Mouse (Mus musculus) myocyte (in vitro differentiated cells): ENCODE data around the gene 1110057P08Rik. TPM values are rescaled to one million over a fixed set of nuclear protein-coding genes. Genes with fewer than 3 reads are reported as not detected.
"Not testable (repeated sequence)": the region's sequence is repeated elsewhere in the genome, so short reads cannot be mapped to it uniquely, and the experiment has no call there.

Experiments
- H3K27me3 ChIP-seq: one replicate; pipeline ENCODE4 v1.6.1; 2011; ENCODE audit not compliant: control insufficient read depth, insufficient read depth, insufficient read length
- H3K36me3 ChIP-seq: one replicate; pipeline ENCODE4 v1.6.1; 2011; ENCODE audit not compliant: control insufficient read depth, insufficient read depth
- H3K4me2 ChIP-seq: one replicate; pipeline ENCODE4 v1.6.1; 2011; ENCODE audit warnings: low read depth, control low read depth
- H3K4me3 ChIP-seq: one replicate; pipeline ENCODE4 v1.5.1; 2011; ENCODE audit warnings: mild to moderate bottlenecking, control low read depth, moderate library complexity
- H3K79me2 ChIP-seq: one replicate; pipeline ENCODE4 v1.6.1; 2011; ENCODE audit not compliant: control insufficient read depth, insufficient read depth
- H3ac ChIP-seq: one replicate; pipeline ENCODE4 v1.6.1; 2011; ENCODE audit not compliant: control insufficient read depth, insufficient read length
- CEBPB ChIP-seq: IDR thresholded peaks from 2 replicates; pipeline ENCODE4 v1.6.1; 2011; ENCODE audit warnings: mild to moderate bottlenecking, moderate library complexity; ENCODE audit not compliant: poor library complexity, insufficient read depth, severe bottlenecking
- E2F4 ChIP-seq: IDR thresholded peaks from one replicate; pipeline ENCODE4 v1.6.1; 2011; ENCODE audit warnings: mild to moderate bottlenecking, control low read depth, moderate library complexity; ENCODE audit not compliant: insufficient read depth
- MAX ChIP-seq: IDR thresholded peaks from one replicate; pipeline ENCODE4 v1.6.1; 2011; ENCODE audit warnings: low read depth, mild to moderate bottlenecking, control low read depth
- MYOD1 ChIP-seq, 3 experiments: IDR thresholded peaks; one replicate each; pipeline ENCODE4 v1.6.1; 2011; ENCODE audit warnings: control low read depth in 2 of 3, low read depth in 2 of 3, mild to moderate bottlenecking in 2 of 3, moderate library complexity in 1 of 3; ENCODE audit not compliant: insufficient read length in 2 of 3, control insufficient read depth in 1 of 3
- MYOG ChIP-seq, 3 experiments: IDR thresholded peaks; one replicate each; pipeline ENCODE4 v1.6.1; 2011; ENCODE audit warnings: control low read depth in 2 of 3, low read depth in 2 of 3, mild to moderate bottlenecking in 2 of 3; ENCODE audit not compliant: insufficient read length in 2 of 3, control insufficient read depth in 1 of 3, insufficient read depth in 1 of 3
- POLR2A ChIP-seq: IDR thresholded peaks from one replicate; pipeline ENCODE4 v1.6.1; 2011; ENCODE audit warnings: low read depth, mild to moderate bottlenecking, control low read depth, moderate library complexity; ENCODE audit not compliant: insufficient read length
- POLR2AphosphoS2 ChIP-seq: IDR thresholded peaks from one replicate; pipeline ENCODE4 v1.6.1; 2011; ENCODE audit warnings: low read depth, control low read depth; ENCODE audit not compliant: insufficient read length
- REST ChIP-seq: IDR thresholded peaks from one replicate; pipeline ENCODE4 v1.6.1; 2011; ENCODE audit warnings: mild to moderate bottlenecking, control low read depth, moderate library complexity; ENCODE audit not compliant: insufficient read depth, insufficient read length
- SRF ChIP-seq: IDR thresholded peaks from one replicate; pipeline ENCODE4 v1.6.1; 2011; ENCODE audit warnings: low read depth; ENCODE audit not compliant: control insufficient read depth, insufficient read length
- TCF12 ChIP-seq: IDR thresholded peaks from one replicate; pipeline ENCODE4 v1.6.1; 2011; ENCODE audit warnings: mild to moderate bottlenecking, control low read depth; ENCODE audit not compliant: poor library complexity, insufficient read depth, severe bottlenecking
- TCF3 ChIP-seq: IDR thresholded peaks from one replicate; pipeline ENCODE4 v1.6.1; 2011; ENCODE audit warnings: low read depth, control low read depth; ENCODE audit not compliant: insufficient read length
- USF1 ChIP-seq: IDR thresholded peaks from one replicate; pipeline ENCODE4 v1.6.1; 2011; ENCODE audit warnings: low read depth, mild to moderate bottlenecking, control low read depth, moderate library complexity
- polyA plus RNA-seq: library from polyadenylated mRNA; unstranded; fragments of >200 nt; fragmentation: generic; extraction: Trizol; gene quantifications from one replicate; pipeline ENCODE4 v1.2.1, GENCODE M21; 2012; ENCODE audit warnings: missing spikeins

The 1110057P08Rik gene
- polyA plus RNA-seq, result not detected

DNA sequence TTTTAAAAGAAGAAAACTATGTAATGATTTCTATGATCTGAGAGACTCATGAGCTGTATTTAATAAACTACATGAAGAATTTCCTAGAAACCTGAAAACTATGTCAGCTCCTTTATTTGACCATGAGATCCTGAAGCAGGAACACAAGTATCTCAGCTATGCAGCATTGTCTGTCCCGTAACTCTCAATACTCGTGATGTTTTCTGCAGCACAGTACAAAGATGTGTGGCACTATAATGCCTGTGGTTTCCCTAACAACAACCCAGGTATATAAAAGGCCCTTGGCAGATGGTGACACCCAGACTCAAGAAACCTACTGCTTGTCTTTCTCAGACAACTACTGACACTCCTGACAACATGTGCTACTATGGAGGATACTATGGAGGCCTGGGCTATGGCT is at the start of gene 1110057P08Rik:
Gene 1110057P08Rik, plus strand, starts transcription at position 301 of the 400 bp plus-strand sequence.
- H3K4me2 ChIP-seq, result no peak within 1 kb of the TSS
- no peaks in the 10 kb centered on the region for H3K79me2 ChIP-seq
- TF ChIP-seq POLR2AphosphoS2 (no peak), POLR2A (no peak), TCF12 (no peak), REST (no peak), CEBPB (no peak), MYOD1 (IDR thresholded peaks at IDR 0.05; ENCODE audit: control insufficient read depth in 1 of 3, insufficient read length in 2 of 3, low read depth in 2 of 3) (no peak), USF1 (no peak), SRF (no peak), TCF3 (no peak), MYOG (IDR thresholded peaks at IDR 0.05; ENCODE audit: control insufficient read depth in 1 of 3, insufficient read depth in 1 of 3, insufficient read length in 2 of 3, low read depth in 2 of 3) (no peak), E2F4 (no peak), MAX (no peak)
- no peak within 1 kb of the TSS for H3ac ChIP-seq
- H3K36me3 ChIP-seq, result no peaks in the 10 kb centered on the region
- no peak within 1 kb of the TSS for H3K4me3 ChIP-seq
- H3K27me3 ChIP-seq, result no peaks in the 10 kb centered on the region

DNA sequence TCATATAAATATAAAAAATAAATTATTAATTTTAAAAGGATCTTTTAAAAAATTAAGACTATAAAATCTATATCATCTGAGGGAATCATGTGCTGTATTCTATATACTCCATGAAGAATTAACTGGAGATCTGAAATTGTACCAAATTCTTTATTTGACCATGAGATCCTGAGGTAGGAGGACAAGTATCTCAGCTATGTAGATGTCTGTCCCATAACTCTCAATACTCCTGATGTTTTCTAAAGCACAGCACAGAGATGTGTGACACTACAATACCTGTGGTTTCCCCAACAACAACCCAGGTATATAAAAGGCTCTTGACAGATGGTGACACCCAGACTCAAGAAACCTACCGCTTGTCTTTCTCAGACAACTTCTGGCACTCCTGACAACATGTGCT is 34.0 kb upstream of the 1110057P08Rik start, which contains the start of gene Gm6358:
Gene Gm6358, plus strand, starts transcription at position 301 of the 400 bp plus-strand sequence.
- no peak for TF ChIP-seq MYOD1 (IDR thresholded peaks at IDR 0.05; ENCODE audit: control insufficient read depth in 1 of 3, insufficient read length in 2 of 3, low read depth in 2 of 3)
- TF ChIP-seq E2F4, result no peak
- no peak for TF ChIP-seq MYOG (IDR thresholded peaks at IDR 0.05; ENCODE audit: control insufficient read depth in 1 of 3, insufficient read depth in 1 of 3, insufficient read length in 2 of 3, low read depth in 2 of 3)
- no peak for TF ChIP-seq POLR2AphosphoS2
- TF ChIP-seq MAX, result no peak
- TF ChIP-seq SRF, result no peak
- TF ChIP-seq TCF3, result no peak

DNA sequence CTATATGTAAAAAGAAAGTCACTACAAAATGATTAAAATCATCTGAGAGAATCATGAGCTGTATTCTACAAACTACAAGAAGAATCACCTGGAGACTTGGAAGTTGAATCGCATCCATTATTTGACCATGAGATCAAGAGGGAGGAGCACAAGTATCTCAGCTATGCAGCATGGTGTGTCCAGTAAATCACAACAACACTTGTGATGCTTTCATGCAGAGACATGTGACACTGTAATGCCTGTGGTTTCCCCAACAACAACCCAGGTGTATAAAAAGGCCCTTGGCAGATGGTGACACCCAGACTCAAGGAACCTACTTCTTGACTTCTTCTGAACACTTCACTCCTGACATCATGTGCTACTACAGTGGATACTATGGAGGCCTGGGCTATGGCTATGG is 23.7 kb upstream of the 1110057P08Rik start, which contains the start of gene Gm10061:
Gene Gm10061, plus strand, starts transcription at position 301 of the 400 bp plus-strand sequence.
- TF ChIP-seq E2F4 (no peak), TCF3 (no peak), CEBPB (no peak), SRF (no peak)

More for the DNA sequence above, 34.0 kb upstream of the 1110057P08Rik start, which contains the start of gene Gm6358:
- Histone ChIP-seq H3K79me2 (no peaks in the 10 kb centered on the region), H3ac (no peak within 1 kb of the TSS), H3K4me3 (no peak within 1 kb of the TSS), H3K4me2 (no peak within 1 kb of the TSS), H3K36me3 (no peaks in the 10 kb centered on the region), H3K27me3 (no peaks in the 10 kb centered on the region)

DNA sequence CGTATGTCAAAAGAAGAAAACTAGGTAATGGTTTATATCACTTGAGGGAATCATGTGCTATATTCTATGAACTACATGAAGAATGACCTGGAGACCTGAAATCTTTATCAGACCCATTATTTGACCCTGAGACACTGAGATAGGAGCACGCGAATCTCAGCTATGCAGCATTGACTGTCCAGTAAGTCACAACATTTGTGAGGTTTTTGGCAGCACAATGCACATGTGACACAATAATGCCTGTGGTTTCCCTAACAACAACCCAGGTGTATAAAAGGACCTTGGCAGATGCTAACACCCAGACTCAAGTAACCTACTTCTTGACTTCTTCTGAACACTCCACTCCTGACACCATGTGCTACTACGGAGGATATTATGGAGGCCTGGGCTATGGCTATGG is 16.9 kb upstream of the 1110057P08Rik start, which contains the start of gene Gm9789:
Gene Gm9789, plus strand, starts transcription at position 301 of the 400 bp plus-strand sequence.
- H3K4me2 ChIP-seq, result no peak within 1 kb of the TSS
- no peaks in the 10 kb centered on the region for H3K36me3 ChIP-seq
- no peak for TF ChIP-seq MYOG (IDR thresholded peaks at IDR 0.05; ENCODE audit: control insufficient read depth in 1 of 3, insufficient read depth in 1 of 3, insufficient read length in 2 of 3, low read depth in 2 of 3)
- TF ChIP-seq POLR2A, result no peak
- TF ChIP-seq TCF12, result no peak
- TF ChIP-seq TCF3, result no peak
- no peak for TF ChIP-seq MAX
- TF ChIP-seq USF1, result no peak
- TF ChIP-seq CEBPB, result no peak
- TF ChIP-seq REST, result no peak
- TF ChIP-seq MYOD1 (IDR thresholded peaks at IDR 0.05; ENCODE audit: control insufficient read depth in 1 of 3, insufficient read length in 2 of 3, low read depth in 2 of 3), result no peak
- no peak for TF ChIP-seq POLR2AphosphoS2
- TF ChIP-seq SRF, result no peak
- no peak for TF ChIP-seq E2F4

More for the DNA sequence above, 23.7 kb upstream of the 1110057P08Rik start, which contains the start of gene Gm10061:
- no peaks in the 10 kb centered on the region for H3K36me3 ChIP-seq
- no peaks in the 10 kb centered on the region for H3K79me2 ChIP-seq
- H3K4me3 ChIP-seq, result no peak within 1 kb of the TSS
- H3ac ChIP-seq, result no peak within 1 kb of the TSS
- H3K4me2 ChIP-seq, result no peak within 1 kb of the TSS
- no peaks in the 10 kb centered on the region for H3K27me3 ChIP-seq

DNA sequence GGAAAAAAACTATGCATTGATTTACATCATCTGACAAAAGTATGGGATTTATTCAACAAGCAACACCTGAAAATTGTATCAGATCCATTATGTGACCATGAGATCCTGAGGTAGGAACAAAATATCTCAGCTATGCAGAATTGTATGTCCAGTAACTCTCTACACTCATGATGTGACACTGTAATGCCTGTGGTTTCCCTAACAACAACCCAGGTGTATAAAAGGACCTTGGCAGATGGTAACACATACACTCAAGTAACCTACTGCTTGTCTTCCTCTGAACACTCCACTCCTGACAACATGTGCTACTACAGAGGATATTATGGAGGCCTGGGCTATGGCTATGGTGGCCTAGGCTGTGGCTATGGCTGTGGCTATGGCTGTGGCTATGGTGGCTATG is 5.3 kb upstream of the 1110057P08Rik start, which contains the start of gene Gm7735:
Gene Gm7735, plus strand, starts transcription at position 301 of the 400 bp plus-strand sequence.
- not testable (repeated sequence) for H3K27me3 ChIP-seq, H3K36me3 ChIP-seq, H3K79me2 ChIP-seq, H3K4me3 ChIP-seq, H3ac ChIP-seq, H3K4me2 ChIP-seq

More for the DNA sequence above, 16.9 kb upstream of the 1110057P08Rik start, which contains the start of gene Gm9789:
- Histone ChIP-seq H3ac (no peak within 1 kb of the TSS), H3K27me3 (no peaks in the 10 kb centered on the region), H3K79me2 (no peaks in the 10 kb centered on the region), H3K4me3 (no peak within 1 kb of the TSS)
